Mouse (Mus musculus): ENCODE data around the gene Slc16a7. TPM values are rescaled to one million over a fixed set of nuclear protein-coding genes. Genes with fewer than 3 reads are reported as not detected.

Gene Slc16a7
- total and polyA plus RNA-seq, 3 experiments, result not detected

GRCm38 (mm10) chr10:125333799-125334198 lies 55.5 kb downstream of the Slc16a7 start:
- H3K36me3 ChIP-seq (ENCODE audit: control insufficient read depth in 1 of 2, insufficient read depth in 2 of 2, low read length in 2 of 2), result no peaks in the 10 kb centered on the region
- H3K27ac ChIP-seq (ENCODE audit: control insufficient read depth, low read depth, low read length), result no peak overlapping the region
- no peak for TF ChIP-seq ZC3H11A (IDR thresholded peaks at IDR 0.05; ENCODE audit: low read depth, low read length)
- TF ChIP-seq CHD1 (IDR thresholded peaks at IDR 0.05; ENCODE audit: low read depth, low read length), result no peak
- H3K9ac ChIP-seq (ENCODE audit: control insufficient read depth, low read depth, low read length, poor library complexity, severe bottlenecking), result no peak overlapping the region
- no peak for DNase-seq (ENCODE audit: low read depth, low spot score)
- no peaks in the 10 kb centered on the region for H3K27me3 ChIP-seq (ENCODE audit: control insufficient read depth in 1 of 2, insufficient read depth in 2 of 2, low read length in 2 of 2)
- no peak overlapping the region for H3K4me3 ChIP-seq (ENCODE audit: control insufficient read depth in 1 of 2, insufficient read depth in 1 of 2, low read depth in 2 of 2, low read length in 2 of 2)
- H3K9me3 ChIP-seq (replicated peaks; ENCODE audit: insufficient read depth, low read length), result no peaks in the 10 kb centered on the region
- H3K79me2 ChIP-seq (ENCODE audit: control insufficient read depth, insufficient read depth, low read length, poor library complexity), result no peaks in the 10 kb centered on the region
- no peaks in the 10 kb centered on the region for H3K4me1 ChIP-seq (ENCODE audit: control insufficient read depth in 1 of 2, insufficient read depth in 2 of 2, low read length in 2 of 2)

GRCm38 (mm10) chr10:125331334-125331733 lies 57.9 kb downstream of the Slc16a7 start:
- H3K36me3 ChIP-seq (ENCODE audit: control insufficient read depth in 1 of 2, insufficient read depth in 2 of 2, low read length in 2 of 2), result no peaks in the 10 kb centered on the region
- H3K9ac ChIP-seq (ENCODE audit: control insufficient read depth, low read depth, low read length, poor library complexity, severe bottlenecking), result no peak overlapping the region
- TF ChIP-seq MYB (IDR thresholded peaks at IDR 0.05; ENCODE audit: low read depth, low read length), result no peak
- TF ChIP-seq MAX (IDR thresholded peaks at IDR 0.05; ENCODE audit: low read length), result no peak
- no peak for TF ChIP-seq NELFE (IDR thresholded peaks at IDR 0.05; ENCODE audit: low read depth, low read length)
- H3K4me3 ChIP-seq (ENCODE audit: control insufficient read depth in 1 of 2, insufficient read depth in 1 of 2, low read depth in 2 of 2, low read length in 2 of 2), result no peak overlapping the region
- no peaks in the 10 kb centered on the region for H3K79me2 ChIP-seq (ENCODE audit: control insufficient read depth, insufficient read depth, low read length, poor library complexity)
- no peak for DNase-seq (ENCODE audit: low read depth, low spot score)
- H3K27me3 ChIP-seq (ENCODE audit: control insufficient read depth in 1 of 2, insufficient read depth in 2 of 2, low read length in 2 of 2), result no peaks in the 10 kb centered on the region
- H3K27ac ChIP-seq (ENCODE audit: control insufficient read depth, low read depth, low read length), result no peak overlapping the region
- no peaks in the 10 kb centered on the region for H3K9me3 ChIP-seq (replicated peaks; ENCODE audit: insufficient read depth, low read length)
- H3K4me1 ChIP-seq (ENCODE audit: control insufficient read depth in 1 of 2, insufficient read depth in 2 of 2, low read length in 2 of 2), result no peaks in the 10 kb centered on the region

GRCm38 (mm10) chr10:125328331-125329063 lies 60.8 kb downstream of the Slc16a7 start:
- TF ChIP-seq RAD21 (IDR thresholded peaks at IDR 0.05; ENCODE audit: low read depth, low read length) (no peak), SIN3A (IDR thresholded peaks at IDR 0.05; ENCODE audit: low read length) (no peak), BHLHE40 (IDR thresholded peaks at IDR 0.05; ENCODE audit: borderline replicate concordance, low read depth, low read length) (no peak), E2F4 (IDR thresholded peaks at IDR 0.05; ENCODE audit: borderline replicate concordance, low read depth, low read length) (no peak), KAT2A (conservative IDR thresholded peaks at IDR 0.05; ENCODE audit: low read depth, low read length) (no peak), NRF1 (IDR thresholded peaks at IDR 0.05; ENCODE audit: insufficient read depth, low read depth, low read length, poor library complexity, severe bottlenecking) (no peak), ZNF384 (IDR thresholded peaks at IDR 0.05; ENCODE audit: low read depth, low read length) (no peak)
- no peaks in the 10 kb centered on the region for H3K4me1 ChIP-seq (ENCODE audit: control insufficient read depth in 1 of 2, insufficient read depth in 2 of 2, low read length in 2 of 2)
- no peak overlapping the region for H3K27ac ChIP-seq (ENCODE audit: control insufficient read depth, low read depth, low read length)

More at GRCm38 (mm10) chr10:125328331-125329063, 60.8 kb downstream of the Slc16a7 start:
- Histone ChIP-seq H3K9ac (ENCODE audit: control insufficient read depth, low read depth, low read length, poor library complexity, severe bottlenecking) (no peak overlapping the region), H3K79me2 (ENCODE audit: control insufficient read depth, insufficient read depth, low read length, poor library complexity) (no peaks in the 10 kb centered on the region), H3K27me3 (ENCODE audit: control insufficient read depth in 1 of 2, insufficient read depth in 2 of 2, low read length in 2 of 2) (no peaks in the 10 kb centered on the region), H3K36me3 (ENCODE audit: control insufficient read depth in 1 of 2, insufficient read depth in 2 of 2, low read length in 2 of 2) (no peaks in the 10 kb centered on the region), H3K4me3 (ENCODE audit: control insufficient read depth in 1 of 2, insufficient read depth in 1 of 2, low read depth in 2 of 2, low read length in 2 of 2) (no peak overlapping the region), H3K9me3 (replicated peaks; ENCODE audit: insufficient read depth, low read length) (no peaks in the 10 kb centered on the region)
- no peak for DNase-seq (ENCODE audit: low read depth, low spot score)

Data from MEL (cell line).